Mouse (Mus musculus) bone marrow, adult 2 months (tissue): ENCODE measurements around the gene Zfp777. TPM values are rescaled to one million over a fixed set of nuclear protein-coding genes. Genes with fewer than 3 reads are reported as not detected.

Source experiments
- H3K27ac ChIP-seq: fragments of 200-500 bp; 2 replicates; pipeline ENCODE4 v1.5.1; 2012; ENCODE audit warnings: low read depth, mild to moderate bottlenecking, control low read depth, inconsistent platforms, low read length; ENCODE audit not compliant: control insufficient read depth, poor library complexity, insufficient read depth
- H3K4me1 ChIP-seq: fragments of 200-500 bp; 2 replicates; pipeline ENCODE4 v1.6.1; 2011; ENCODE audit warnings: low read length; ENCODE audit not compliant: control insufficient read depth, insufficient read depth
- H3K4me3 ChIP-seq: fragments of 200-500 bp; replicated peaks from 2 replicates; pipeline ENCODE3; 2011; ENCODE audit warnings: mild to moderate bottlenecking, low read depth, low read length, control low read depth; ENCODE audit not compliant: control insufficient read depth
- CTCF ChIP-seq: fragments of 200-500 bp; IDR thresholded peaks from 2 replicates; pipeline ENCODE4 v1.5.1; 2011; ENCODE audit warnings: low read length, control low read depth; ENCODE audit not compliant: control insufficient read depth, insufficient read depth
- POLR2A ChIP-seq: fragments of 200-500 bp; IDR thresholded peaks from 2 replicates; pipeline ENCODE4 v1.6.1; 2011; ENCODE audit warnings: low read depth, mild to moderate bottlenecking, control low read depth, low read length, borderline replicate concordance; ENCODE audit not compliant: control insufficient read depth
- WGBS: fragments of 180-500 bp; shearing (Covaris S2); methylation state at CpG from one replicate; pipeline ENCODE4 v1.1.7; 2018; 5-methylcytosine and 5-hydroxymethylcytosine counted together
- polyA plus RNA-seq: library from polyadenylated mRNA; stranded (reverse); fragments of >200 nt; gene quantifications from 2 replicates; pipeline ENCODE4 v1.2.4, GENCODE M21; 2011; ENCODE audit warnings: low replicate concordance; ENCODE audit not compliant: missing spikeins, insufficient read depth, insufficient read length

The Zfp777 gene
- polyA plus RNA-seq, 1 experiment, result 7.7 TPM

DNA sequence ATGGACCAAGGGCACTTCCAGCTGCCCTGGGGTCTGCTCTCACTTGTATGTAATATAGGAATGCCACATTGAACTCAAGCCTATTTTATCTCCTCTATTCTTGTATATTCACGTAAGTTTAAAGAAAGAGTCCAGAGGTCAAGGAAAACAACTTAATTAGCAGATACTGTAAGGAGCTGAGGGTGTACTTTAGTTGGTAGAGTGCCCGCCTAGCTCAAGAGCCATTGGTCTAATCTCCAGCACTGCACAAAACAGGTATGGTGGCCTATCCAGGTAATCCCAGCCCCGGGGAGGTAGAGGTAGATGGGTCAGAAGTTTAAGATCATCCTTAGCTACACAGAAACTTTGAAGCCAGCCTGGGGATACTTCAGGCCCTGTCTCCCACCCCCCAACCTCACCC lies 18.8 kb upstream of the Zfp777 start:
- 91% methylated on average over 3 of the region's 3 CpGs for WGBS
- TF ChIP-seq POLR2A (no peak), CTCF (no peak)
- H3K4me3 ChIP-seq, result no peak overlapping the region
- H3K4me1 ChIP-seq, result no peaks in the 10 kb centered on the region
- H3K27ac ChIP-seq, result no peak overlapping the region

DNA sequence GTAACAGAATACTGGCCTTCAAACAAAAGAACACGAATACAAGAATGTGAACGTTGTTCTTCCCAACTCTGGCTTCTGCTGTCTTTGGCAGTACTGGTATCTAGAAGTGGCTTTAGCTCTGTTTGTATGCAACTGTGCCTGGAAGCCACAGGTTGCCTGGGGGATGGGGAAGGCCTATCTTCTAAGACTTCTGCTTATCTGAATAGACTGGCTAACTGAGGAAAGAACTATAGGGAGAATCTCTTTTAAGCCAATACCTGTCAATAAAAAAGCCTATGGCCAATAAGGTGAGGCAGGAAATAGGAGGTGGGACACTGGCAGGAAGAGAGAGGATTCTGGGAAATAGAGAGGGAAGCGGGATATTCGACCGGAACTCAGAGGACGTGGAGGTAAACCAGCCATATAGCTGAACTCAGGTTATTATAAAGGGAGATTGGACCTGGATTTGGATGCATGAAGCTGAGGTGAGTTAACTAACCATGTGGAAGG lies 16.9 kb upstream of the Zfp777 start:
- Histone ChIP-seq H3K4me3 (no peak overlapping the region), H3K27ac (no peak overlapping the region), H3K4me1 (no peaks in the 10 kb centered on the region)
- TF ChIP-seq POLR2A, result no peak
- no peak for TF ChIP-seq CTCF
- 83% methylated on average over 6 of the region's 6 CpGs for WGBS

DNA sequence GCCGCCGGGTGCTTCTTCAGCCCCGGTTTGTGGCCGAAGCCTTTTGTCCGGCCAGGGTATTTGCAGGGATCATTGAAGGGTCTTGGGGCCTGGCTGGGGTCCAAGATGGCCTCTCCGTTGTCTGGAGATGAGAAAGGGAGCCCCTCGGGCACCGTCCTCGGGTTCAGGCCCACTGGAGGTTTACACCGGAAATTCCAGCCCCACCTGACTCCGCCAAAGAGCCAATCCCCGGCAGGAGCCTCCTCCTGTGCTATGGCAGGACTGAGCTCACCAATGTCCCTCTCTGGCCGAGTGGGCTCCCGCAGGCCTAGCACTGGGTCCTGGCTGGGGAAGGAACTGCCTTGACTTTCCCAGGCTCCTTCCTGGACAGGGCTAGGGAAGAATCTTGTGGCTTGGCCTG lies 15.7 kb upstream of the Zfp777 start:
- Histone ChIP-seq H3K4me1 (no peaks in the 10 kb centered on the region), H3K4me3 (no peak overlapping the region), H3K27ac (no peak overlapping the region)
- WGBS, result 95% methylated on average over 14 of the region's 14 CpGs
- no peak for TF ChIP-seq CTCF
- no peak for TF ChIP-seq POLR2A

DNA sequence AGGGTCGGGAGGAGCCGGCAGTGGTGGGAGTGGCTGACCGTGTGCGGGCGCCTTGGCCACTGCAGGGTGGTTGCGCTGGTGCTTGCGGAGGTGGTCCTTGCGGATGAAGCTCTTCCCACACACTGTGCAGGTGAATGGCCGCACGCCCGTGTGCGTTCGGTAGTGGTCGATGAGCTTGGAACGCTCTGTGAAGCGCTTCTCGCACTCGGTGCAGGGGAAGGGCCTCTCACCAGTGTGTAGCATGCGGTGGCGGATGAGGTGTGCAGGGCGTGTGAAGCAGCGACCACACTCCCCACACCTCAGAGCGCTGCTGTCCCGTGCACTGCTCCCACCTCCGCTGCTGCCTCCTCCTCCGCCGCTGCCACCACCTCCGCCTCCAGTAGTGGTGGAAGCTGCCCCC lies 15.2 kb upstream of the Zfp777 start:
- Histone ChIP-seq H3K27ac (no peak overlapping the region), H3K4me3 (no peak overlapping the region), H3K4me1 (no peaks in the 10 kb centered on the region)
- WGBS, result 95% methylated on average over 28 of the region's 28 CpGs
- no peak for TF ChIP-seq POLR2A
- TF ChIP-seq CTCF, result no peak

DNA sequence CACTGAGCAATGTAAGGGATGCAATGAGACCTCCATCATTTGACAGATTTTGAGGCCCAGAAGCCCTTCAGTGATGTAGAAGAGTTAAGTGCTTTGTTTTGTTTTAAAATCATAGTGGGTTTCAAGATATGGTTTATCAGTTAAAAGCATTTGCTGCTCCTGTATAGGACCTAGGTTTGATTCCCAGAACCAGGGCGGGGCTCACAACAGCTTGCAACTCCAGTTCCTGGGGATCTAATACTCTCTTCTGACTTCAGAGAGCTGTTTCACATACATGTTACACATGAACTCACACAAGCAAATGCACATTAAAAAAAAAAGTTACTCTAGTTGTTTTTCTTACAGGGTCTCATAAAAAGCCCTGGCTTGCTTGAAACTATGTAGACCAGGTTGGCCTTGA lies 12.2 kb upstream of the Zfp777 start:
- TF ChIP-seq POLR2A (no peak), CTCF (no peak)
- WGBS, result 81% methylated on average over 1 of the region's 1 CpGs

DNA sequence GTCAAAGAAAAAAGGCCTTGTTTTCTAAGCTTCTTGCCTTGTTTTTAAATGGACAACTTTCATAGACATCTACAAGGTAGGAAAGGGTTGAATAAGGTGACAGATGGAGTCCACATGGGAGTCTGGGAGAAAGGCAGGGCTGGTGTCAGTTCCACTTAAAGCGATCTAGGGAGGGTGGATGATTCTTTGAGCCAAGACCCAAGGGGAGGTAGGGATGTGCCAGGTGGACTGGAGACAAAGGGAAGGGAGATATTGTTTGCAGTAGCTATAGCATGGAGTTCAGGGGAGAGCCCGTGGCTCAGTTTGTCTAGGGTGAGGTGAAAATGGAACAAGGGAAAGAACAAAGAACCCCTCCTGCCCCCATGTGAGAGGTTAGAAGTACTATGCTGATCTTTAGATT lies 11.7 kb upstream of the Zfp777 start:
- WGBS, result 82% methylated on average over 2 of the region's 2 CpGs
- no peak for TF ChIP-seq CTCF
- no peak for TF ChIP-seq POLR2A
- Histone ChIP-seq H3K4me3 (no peak overlapping the region), H3K4me1 (no peaks in the 10 kb centered on the region), H3K27ac (no peak overlapping the region)

More for the DNA sequence above, 12.2 kb upstream of the Zfp777 start:
- no peak overlapping the region for H3K27ac ChIP-seq
- no peak overlapping the region for H3K4me3 ChIP-seq
- H3K4me1 ChIP-seq, result no peaks in the 10 kb centered on the region

DNA sequence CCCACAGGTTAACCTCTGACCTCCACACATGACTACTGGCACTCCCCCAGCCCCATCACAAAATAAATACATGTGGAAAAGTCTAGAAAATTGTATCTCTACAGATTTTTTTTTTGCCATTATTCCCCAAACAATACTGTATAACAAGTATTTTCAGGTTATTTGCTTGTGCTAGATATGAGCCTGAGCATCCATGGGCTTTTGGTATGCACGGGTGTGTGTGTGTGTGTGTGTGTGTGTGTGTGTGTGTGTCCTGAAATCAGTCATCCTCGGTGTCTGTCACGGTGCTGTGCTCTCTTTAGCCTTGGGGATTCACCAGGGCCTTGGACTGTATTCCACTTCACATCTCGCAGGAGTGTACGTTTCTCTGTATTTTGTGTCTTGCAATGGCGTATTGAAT lies 3.4 kb upstream of the Zfp777 start:
- Histone ChIP-seq H3K4me1 (no peaks in the 10 kb centered on the region; the same call in 1 of the 2 replicates), H3K4me3 (no peak overlapping the region), H3K27ac (no peak overlapping the region)
- 85% methylated on average over 6 of the region's 6 CpGs for WGBS
- TF ChIP-seq POLR2A, result no peak
- TF ChIP-seq CTCF, result no peak

DNA sequence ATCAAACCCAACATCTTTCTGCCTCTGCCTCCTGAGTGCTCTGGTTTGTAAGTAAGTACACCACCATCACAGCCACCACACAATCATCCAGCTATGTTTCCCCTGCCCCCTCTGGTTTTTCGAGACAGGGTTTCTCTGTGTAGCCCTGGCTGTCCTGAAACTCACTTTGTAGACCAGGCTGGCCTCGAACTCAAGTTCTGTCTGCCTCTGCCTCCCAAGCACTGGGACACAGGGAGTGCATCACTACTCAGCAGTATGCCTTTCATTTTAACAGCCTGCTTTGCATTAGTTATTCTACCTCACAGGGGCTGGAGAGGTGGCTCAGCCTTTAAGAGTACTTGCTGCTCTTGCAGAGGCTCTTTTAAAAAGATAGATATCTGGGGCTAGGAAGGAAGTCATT lies 3.0 kb upstream of the Zfp777 start:
- Histone ChIP-seq H3K27ac (no peak overlapping the region), H3K4me1 (no peaks in the 10 kb centered on the region; the same call in 1 of the 2 replicates), H3K4me3 (no peak overlapping the region)
- no peak for TF ChIP-seq POLR2A
- TF ChIP-seq CTCF, result no peak
- 66% methylated on average over 2 of the region's 2 CpGs for WGBS

DNA sequence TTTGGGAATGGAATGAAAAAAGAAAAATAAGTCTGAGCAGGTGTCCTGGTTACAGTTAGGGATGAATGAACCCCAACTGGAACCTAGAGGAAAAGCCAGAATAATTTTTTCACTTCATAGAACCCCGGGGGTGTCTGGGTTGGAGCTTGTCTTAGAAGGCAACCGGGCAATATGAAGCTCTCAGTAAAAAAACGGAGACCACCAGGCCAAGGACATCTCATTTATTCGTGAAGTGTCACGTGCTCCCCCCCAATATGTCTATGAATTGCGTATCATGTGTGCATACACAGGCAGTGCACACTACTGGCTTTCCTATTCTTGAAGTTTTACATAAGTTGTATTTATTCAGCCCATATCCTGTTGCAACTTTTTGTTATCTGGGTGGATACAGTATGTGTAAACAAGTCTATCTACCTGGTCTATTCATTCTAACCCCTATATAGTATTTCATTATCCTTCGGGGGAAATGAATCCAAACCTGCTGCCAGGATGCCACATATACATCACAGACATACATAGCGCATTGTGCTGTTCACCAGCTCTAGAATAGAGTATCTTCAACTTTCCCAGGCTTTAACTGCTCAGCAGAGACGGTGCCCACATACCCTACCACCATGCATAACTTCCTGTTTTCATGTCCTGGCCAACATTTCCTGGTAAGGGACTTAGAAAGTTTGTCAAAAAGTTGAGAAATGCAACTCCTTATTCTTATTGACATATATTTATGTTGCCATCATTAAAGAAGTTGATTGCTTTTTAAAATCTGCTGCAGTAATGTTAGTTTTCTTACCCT lies 758 bp upstream of the Zfp777 start:
- Histone ChIP-seq H3K4me1 (no peaks in the 10 kb centered on the region; the same call in 1 of the 2 replicates), H3K27ac (no peak overlapping the region), H3K4me3 (no peak overlapping the region)
- TF ChIP-seq CTCF (no peak), POLR2A (no peak)
- WGBS, result 10% methylated on average over 9 of the region's 9 CpGs
